Mouse (Mus musculus): ENCODE measurements at regions not wholly inside any gene's neighbourhood (a gene's known extent, or its start where the extent isn't known, plus 50 kb on each side); places are given as distances from the start of the nearest gene placed in this dataset.

DNA sequence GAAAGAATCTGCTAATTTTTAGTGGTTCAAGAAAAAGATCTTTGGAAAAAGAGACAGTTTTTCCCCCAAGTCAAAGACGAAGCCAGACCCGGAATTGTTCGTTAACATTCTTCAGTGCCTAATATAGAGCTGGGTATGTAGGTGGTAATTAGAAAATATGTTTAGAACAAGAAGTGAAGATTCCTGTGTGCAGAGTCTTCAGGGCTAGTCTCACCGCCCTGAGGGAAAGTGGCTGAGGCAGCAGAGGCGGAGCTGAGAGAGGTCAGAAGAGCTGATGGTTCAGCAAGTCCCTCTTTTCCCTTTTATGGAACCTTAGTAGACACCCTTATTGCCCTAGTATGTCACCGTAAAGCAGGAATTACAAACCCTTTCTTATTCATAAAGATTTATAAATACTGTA lies 232.0 kb downstream of the Pten start:
- TF ChIP-seq CTCF (IDR thresholded peaks at IDR 0.05; ENCODE audit: low read depth): no peak
- TF ChIP-seq EP300 (IDR thresholded peaks at IDR 0.05; ENCODE audit: low read depth): no peak
